Mouse (Mus musculus): ENCODE data around the gene Alg9. TPM values are rescaled to one million over a fixed set of nuclear protein-coding genes. Genes with fewer than 3 reads are reported as not detected.
"Not testable (repeated sequence)": the region's sequence is repeated elsewhere in the genome, so short reads cannot be mapped to it uniquely, and the experiment has no call there.

The Alg9 gene
- polyA plus RNA-seq, 1 experiment from 2014 or later = 43.7 TPM

DNA sequence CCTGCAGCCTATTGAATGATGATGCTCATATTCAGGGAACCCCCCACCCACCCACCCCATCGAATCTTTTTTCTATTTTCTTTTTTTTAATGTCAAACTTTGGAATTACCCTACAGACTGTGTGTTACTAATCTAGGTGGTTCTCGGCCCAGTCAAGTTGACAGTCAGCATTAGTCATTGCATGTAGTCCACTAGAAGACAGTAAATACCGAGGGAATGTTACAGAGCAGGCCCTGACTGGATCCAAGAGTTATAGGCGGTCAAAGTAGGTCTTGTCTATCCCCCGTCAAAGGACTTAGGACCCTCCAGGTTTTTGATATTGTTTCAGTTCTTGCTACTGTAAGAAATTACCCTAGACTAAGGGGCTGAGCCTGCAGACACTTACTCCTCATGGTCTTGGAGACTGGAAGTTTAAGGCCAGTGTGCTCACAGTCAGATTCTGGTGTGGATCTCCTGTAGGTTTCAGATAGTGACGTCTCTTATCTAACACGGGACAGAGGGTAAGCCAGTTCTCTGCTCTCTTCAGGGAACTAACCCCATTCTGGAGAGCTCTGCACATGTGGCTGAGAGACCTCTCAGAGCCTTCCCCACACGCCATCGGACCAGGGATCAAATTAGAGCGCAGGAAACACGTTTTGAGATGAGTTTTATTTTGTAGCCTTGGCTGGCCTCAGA, 49.1 kb downstream of the Alg9 start:
- Histone ChIP-seq H3K9ac (no peak overlapping the region), H3K27ac (ENCODE audit: low read depth) (no peak overlapping the region), H3K27me3 (ENCODE audit: insufficient read depth, low read length) (no peaks in the 10 kb centered on the region), H3K36me3 (ENCODE audit: insufficient read depth) (peaks cover 34% of the 10 kb centered on the region), H3K4me1 (ENCODE audit: insufficient read depth) (no peaks in the 10 kb centered on the region), H3K4me2 (no peak overlapping the region), H3K9me3 (ENCODE audit: low read depth, low read length) (no peaks in the 10 kb centered on the region), H3K4me3 (ENCODE audit: low read depth, low read length) (no peak overlapping the region)
- WGBS = 86% methylated on average over 11 of the region's 11 CpGs
- DNase-seq (no peak), ATAC-seq (ENCODE audit: insufficient read depth) (no peak; the same call in 1 of the 2 replicates)
- no peak for TF ChIP-seq CTCF (IDR thresholded peaks at IDR 0.05; ENCODE audit: low read depth)

DNA sequence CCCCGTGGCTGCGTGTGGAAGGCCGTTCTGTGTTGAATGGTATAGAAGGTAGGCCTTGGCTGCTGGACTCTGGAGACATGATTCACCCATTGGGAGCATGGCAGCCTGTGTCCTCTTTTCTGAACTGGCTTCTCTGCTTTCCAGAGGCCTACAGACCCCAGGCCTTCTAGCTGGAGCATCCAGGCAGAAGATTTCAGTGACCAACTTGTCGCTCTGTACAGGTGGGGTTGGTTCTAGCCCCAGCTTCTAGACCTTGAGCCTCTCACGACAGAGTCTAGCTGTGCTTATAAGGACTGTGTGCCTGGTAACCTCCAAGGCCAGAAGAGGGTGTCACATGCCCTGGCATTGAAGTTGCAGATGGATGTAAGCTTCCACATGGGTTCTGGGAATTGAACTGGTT, 56.7 kb downstream of the Alg9 start:
- no peaks in the 10 kb centered on the region for H3K4me1 ChIP-seq (ENCODE audit: insufficient read depth)
- H3K4me3 ChIP-seq (ENCODE audit: low read depth, low read length) = no peak overlapping the region
- ATAC-seq (ENCODE audit: insufficient read depth) = no peak
- 95% methylated on average over 5 of the region's 5 CpGs for WGBS
- H3K9me3 ChIP-seq (ENCODE audit: low read depth, low read length) = no peaks in the 10 kb centered on the region
- H3K4me2 ChIP-seq = no peak overlapping the region
- H3K9ac ChIP-seq = no peak overlapping the region
- no peak overlapping the region for H3K27ac ChIP-seq (ENCODE audit: low read depth)
- H3K36me3 ChIP-seq (ENCODE audit: insufficient read depth) = peaks cover 9% of the 10 kb centered on the region; the same call in 1 of the 2 replicates
- no peaks in the 10 kb centered on the region for H3K27me3 ChIP-seq (ENCODE audit: insufficient read depth, low read length)
- DNase-seq = no peak
- no peak for TF ChIP-seq CTCF (IDR thresholded peaks at IDR 0.05; ENCODE audit: low read depth)

DNA sequence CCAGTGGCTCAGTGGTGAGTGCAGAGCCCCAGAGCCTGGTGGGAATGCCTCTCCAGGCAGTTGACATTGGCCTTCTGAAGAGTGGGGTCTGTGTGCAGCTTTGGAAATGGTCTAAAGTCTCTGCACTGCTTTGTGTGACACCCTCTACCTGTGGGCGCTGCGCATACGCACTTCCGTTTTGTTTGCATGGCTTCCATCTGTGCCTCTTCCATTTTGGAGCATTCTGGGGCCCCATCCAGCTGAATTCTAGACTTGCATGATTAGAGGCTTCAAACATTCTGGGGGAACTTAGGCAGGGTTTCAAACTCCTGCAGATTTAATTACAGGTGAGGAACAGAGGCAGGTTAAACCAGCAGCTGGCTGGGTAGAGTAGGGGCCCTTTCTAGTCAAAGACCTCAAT, 57.3 kb downstream of the Alg9 start:
- no peaks in the 10 kb centered on the region for H3K27me3 ChIP-seq (ENCODE audit: insufficient read depth, low read length)
- WGBS = 94% methylated on average over 4 of the region's 4 CpGs
- H3K9ac ChIP-seq = no peak overlapping the region
- TF ChIP-seq CTCF (IDR thresholded peaks at IDR 0.05; ENCODE audit: low read depth) = no peak
- H3K9me3 ChIP-seq (ENCODE audit: low read depth, low read length) = no peaks in the 10 kb centered on the region
- ATAC-seq (ENCODE audit: insufficient read depth) (no peak), DNase-seq (no peak)
- no peaks in the 10 kb centered on the region for H3K4me1 ChIP-seq (ENCODE audit: insufficient read depth)
- peaks cover 9% of the 10 kb centered on the region; the same call in 1 of the 2 replicates for H3K36me3 ChIP-seq (ENCODE audit: insufficient read depth)
- no peak overlapping the region for H3K4me3 ChIP-seq (ENCODE audit: low read depth, low read length)
- no peak overlapping the region for H3K4me2 ChIP-seq
- no peak overlapping the region for H3K27ac ChIP-seq (ENCODE audit: low read depth)

DNA sequence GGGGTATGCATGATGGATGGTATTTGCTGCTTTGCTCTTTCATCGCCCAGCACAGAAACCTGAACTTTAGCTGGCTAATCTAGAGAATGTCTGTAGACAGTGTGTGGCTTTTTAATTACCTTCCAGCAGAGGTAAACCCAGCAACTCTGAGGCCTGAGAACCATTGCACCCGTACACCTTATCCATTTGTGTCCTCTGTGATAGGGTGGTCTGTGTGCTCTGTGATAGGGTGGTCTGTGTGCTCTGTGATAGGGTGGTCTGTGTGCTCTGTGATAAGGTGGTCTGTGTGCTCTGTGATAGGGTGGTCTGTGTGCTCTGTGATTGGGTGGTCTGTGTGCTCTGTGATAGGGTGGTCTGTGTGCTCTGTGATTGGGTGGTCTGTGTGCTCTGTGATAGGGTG, 57.8 kb downstream of the Alg9 start:
- H3K4me1 ChIP-seq (ENCODE audit: insufficient read depth); H3K9me3 ChIP-seq (ENCODE audit: low read depth, low read length); H3K27ac ChIP-seq (ENCODE audit: low read depth); H3K4me3 ChIP-seq (ENCODE audit: low read depth, low read length); H3K27me3 ChIP-seq (ENCODE audit: insufficient read depth, low read length); H3K9ac ChIP-seq; H3K4me2 ChIP-seq; DNase-seq; ATAC-seq (ENCODE audit: insufficient read depth): not testable (repeated sequence)
- WGBS = 65% methylated on average over 2 of the region's 2 CpGs
- peaks cover 10% of the 10 kb centered on the region; the same call in 1 of the 2 replicates for H3K36me3 ChIP-seq (ENCODE audit: insufficient read depth)

DNA sequence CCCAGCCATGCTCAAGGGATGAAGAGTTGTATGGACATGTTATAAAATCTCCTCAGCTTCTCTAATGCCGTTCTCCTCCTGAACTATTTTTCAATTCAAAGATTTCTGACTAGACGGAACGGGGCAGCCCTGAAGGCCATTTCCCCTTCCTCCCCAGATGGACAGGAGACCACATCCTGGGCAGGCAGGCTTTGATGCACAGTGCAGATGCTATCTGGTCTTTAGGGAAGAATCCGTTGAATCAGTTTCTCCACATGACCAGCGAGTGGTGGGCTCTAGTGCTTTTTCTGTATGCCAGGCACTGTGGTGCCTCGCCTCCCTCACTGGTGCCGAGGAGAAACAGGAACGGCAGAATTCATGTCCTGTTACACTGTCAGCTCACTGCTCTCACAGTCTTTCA, 59.0 kb downstream of the Alg9 start:
- H3K4me3 ChIP-seq (ENCODE audit: low read depth, low read length) = no peak overlapping the region
- H3K27ac ChIP-seq (ENCODE audit: low read depth) = no peak overlapping the region
- no peak overlapping the region for H3K9ac ChIP-seq
- peaks cover 8% of the 10 kb centered on the region; the same call in 1 of the 2 replicates for H3K36me3 ChIP-seq (ENCODE audit: insufficient read depth)
- TF ChIP-seq CTCF (IDR thresholded peaks at IDR 0.05; ENCODE audit: low read depth) = no peak
- no peaks in the 10 kb centered on the region for H3K9me3 ChIP-seq (ENCODE audit: low read depth, low read length)
- H3K4me2 ChIP-seq = no peak overlapping the region
- H3K27me3 ChIP-seq (ENCODE audit: insufficient read depth, low read length) = no peaks in the 10 kb centered on the region
- ATAC-seq (ENCODE audit: insufficient read depth) = no peak
- H3K4me1 ChIP-seq (ENCODE audit: insufficient read depth) = no peaks in the 10 kb centered on the region
- DNase-seq = peak; percentile 15
- WGBS = 61% methylated on average over 8 of the region's 8 CpGs

DNA sequence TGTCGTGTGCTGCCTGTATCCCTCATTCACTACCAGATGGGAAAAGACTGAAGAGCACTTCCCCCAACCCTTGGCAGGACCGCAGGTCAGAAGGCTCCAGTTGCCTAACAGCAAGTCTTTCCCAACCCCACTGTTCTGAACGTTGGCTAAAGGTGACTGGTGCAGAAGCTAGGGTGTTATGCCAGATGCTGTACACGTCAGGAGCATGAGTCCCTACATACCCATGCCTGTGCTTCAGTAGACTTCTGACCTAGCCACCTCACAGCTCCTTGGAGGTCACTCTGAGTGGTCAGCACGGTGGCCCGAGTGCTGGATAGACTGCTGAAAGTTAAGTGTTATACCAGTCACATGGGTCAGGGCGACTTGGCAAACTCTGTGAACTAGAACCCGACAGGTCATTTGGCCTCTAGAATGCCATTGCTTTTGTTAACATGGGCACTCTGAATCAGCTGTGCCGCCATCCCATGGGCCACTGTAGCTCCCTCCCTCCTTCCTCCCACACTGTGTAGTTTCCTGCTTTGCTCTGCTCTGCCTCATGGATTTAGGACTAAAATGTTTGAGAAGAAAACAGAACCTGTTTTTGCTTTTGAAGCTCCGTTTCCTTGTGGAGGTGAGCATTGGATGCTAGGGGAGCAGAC, 60.4 kb downstream of the Alg9 start:
- no peaks in the 10 kb centered on the region for H3K27me3 ChIP-seq (ENCODE audit: insufficient read depth, low read length)
- no peak overlapping the region for H3K4me2 ChIP-seq
- no peak for DNase-seq
- ATAC-seq (ENCODE audit: insufficient read depth) = no peak
- H3K27ac ChIP-seq (ENCODE audit: low read depth) = no peak overlapping the region
- 82% methylated on average over 10 of the region's 10 CpGs for WGBS
- no peak for TF ChIP-seq CTCF (IDR thresholded peaks at IDR 0.05; ENCODE audit: low read depth)
- no peak overlapping the region for H3K4me3 ChIP-seq (ENCODE audit: low read depth, low read length)
- peaks cover 8% of the 10 kb centered on the region; the same call in 1 of the 2 replicates for H3K36me3 ChIP-seq (ENCODE audit: insufficient read depth)
- H3K9me3 ChIP-seq (ENCODE audit: low read depth, low read length) = no peaks in the 10 kb centered on the region
- no peaks in the 10 kb centered on the region for H3K4me1 ChIP-seq (ENCODE audit: insufficient read depth)
- H3K9ac ChIP-seq = no peak overlapping the region

DNA sequence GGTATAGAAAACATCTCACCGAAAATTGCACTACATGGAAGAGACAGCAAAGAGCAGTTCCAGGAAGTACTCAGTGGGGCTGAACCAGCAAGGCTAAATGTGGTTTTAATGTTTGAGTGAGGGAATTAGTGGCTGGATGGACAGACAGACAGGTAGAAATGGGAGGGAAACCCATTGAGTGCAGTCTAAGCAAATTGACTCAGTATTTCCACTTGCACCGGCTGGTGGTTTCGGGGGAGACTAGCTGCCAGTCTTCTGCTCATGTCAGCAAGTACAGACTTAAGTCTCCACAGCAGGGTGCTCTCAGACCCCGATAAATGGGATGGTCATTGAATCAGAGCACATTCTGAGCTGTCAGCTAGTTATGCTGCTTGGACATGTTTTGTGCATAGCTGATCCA, 61.3 kb downstream of the Alg9 start:
- Histone ChIP-seq H3K4me2 (no peak overlapping the region), H3K27me3 (ENCODE audit: insufficient read depth, low read length) (no peaks in the 10 kb centered on the region), H3K4me3 (ENCODE audit: low read depth, low read length) (no peak overlapping the region), H3K9me3 (ENCODE audit: low read depth, low read length) (no peaks in the 10 kb centered on the region), H3K36me3 (ENCODE audit: insufficient read depth) (peaks cover 8% of the 10 kb centered on the region; the same call in 1 of the 2 replicates), H3K27ac (ENCODE audit: low read depth) (no peak overlapping the region), H3K4me1 (ENCODE audit: insufficient read depth) (no peaks in the 10 kb centered on the region), H3K9ac (no peak overlapping the region)
- WGBS = 91% methylated on average over 4 of the region's 4 CpGs
- DNase-seq (no peak), ATAC-seq (ENCODE audit: insufficient read depth) (no peak)
- TF ChIP-seq CTCF (IDR thresholded peaks at IDR 0.05; ENCODE audit: low read depth) = no peak
